Mouse (Mus musculus): Measurements from ENCODE around the gene Ccdc27. TPM values are rescaled to one million over a fixed set of nuclear protein-coding genes. Genes with fewer than 3 reads are reported as not detected.

Gene Ccdc27
- polyA plus RNA-seq, 1 experiment from 2014 or later: not detected

GRCm38 (mm10) chr4:154023754-154024601 lies 18.5 kb downstream of the Ccdc27 start:
- H3K27me3 ChIP-seq (ENCODE audit: low read depth, poor library complexity, severe bottlenecking): peaks cover 52% of the 10 kb centered on the region
- no peak overlapping the region for H3K27ac ChIP-seq
- no peak for DNase-seq (ENCODE audit: low spot score)
- peaks cover 39% of the 10 kb centered on the region for H3K36me3 ChIP-seq
- no peak overlapping the region; the same call in 1 of the 2 replicates for H3K4me3 ChIP-seq
- no peaks in the 10 kb centered on the region for H3K9me3 ChIP-seq (replicated peaks)
- H3K4me1 ChIP-seq: peaks cover 23% of the 10 kb centered on the region
- 22% methylated on average over 8 of the region's 8 CpGs for WGBS

- no peak for DNase-seq (ENCODE audit: low spot score)
- 50% methylated on average over 4 of the region's 4 CpGs for WGBS
- peaks cover 23% of the 10 kb centered on the region for H3K4me1 ChIP-seq
- H3K4me3 ChIP-seq: no peak overlapping the region
- peaks cover 50% of the 10 kb centered on the region for H3K36me3 ChIP-seq
- peaks cover 48% of the 10 kb centered on the region for H3K27me3 ChIP-seq (ENCODE audit: low read depth, poor library complexity, severe bottlenecking)
- H3K27ac ChIP-seq: no peak overlapping the region
- H3K9me3 ChIP-seq (replicated peaks): no peaks in the 10 kb centered on the region
Observed at GRCm38 (mm10) chr4:154022844-154023243, 19.6 kb downstream of the Ccdc27 start.

- no peak overlapping the region for H3K4me3 ChIP-seq
- no peak overlapping the region for H3K27ac ChIP-seq
- H3K9me3 ChIP-seq (replicated peaks): no peaks in the 10 kb centered on the region
- H3K4me1 ChIP-seq: peaks cover 23% of the 10 kb centered on the region
- H3K27me3 ChIP-seq (ENCODE audit: low read depth, poor library complexity, severe bottlenecking): peaks cover 44% of the 10 kb centered on the region
- DNase-seq (ENCODE audit: low spot score): no peak
- 81% methylated on average over 4 of the region's 4 CpGs for WGBS
- peaks cover 54% of the 10 kb centered on the region for H3K36me3 ChIP-seq
Observed at GRCm38 (mm10) chr4:154022407-154022806, 20.1 kb downstream of the Ccdc27 start.

- Histone ChIP-seq H3K36me3 (peaks cover 64% of the 10 kb centered on the region), H3K9me3 (replicated peaks) (no peaks in the 10 kb centered on the region), H3K4me3 (no peak overlapping the region), H3K27ac (no peak overlapping the region), H3K27me3 (ENCODE audit: low read depth, poor library complexity, severe bottlenecking) (peaks cover 34% of the 10 kb centered on the region), H3K4me1 (peaks cover 21% of the 10 kb centered on the region)
- 91% methylated on average over 9 of the region's 9 CpGs for WGBS
- no peak for DNase-seq (ENCODE audit: low spot score)
Observed at GRCm38 (mm10) chr4:154021432-154021831, 21.0 kb downstream of the Ccdc27 start.

- H3K4me3 ChIP-seq: no peak overlapping the region
- DNase-seq (ENCODE audit: low spot score): peak; percentile 46
- H3K4me1 ChIP-seq: peaks cover 8% of the 10 kb centered on the region; the same call in 1 of the 2 replicates
- no peaks in the 10 kb centered on the region for H3K9me3 ChIP-seq (replicated peaks)
- no peak overlapping the region for H3K27ac ChIP-seq
- 77% methylated on average over 7 of the region's 7 CpGs for WGBS
- H3K27me3 ChIP-seq (ENCODE audit: low read depth, poor library complexity, severe bottlenecking): peaks cover 16% of the 10 kb centered on the region
- H3K36me3 ChIP-seq: peaks cover 83% of the 10 kb centered on the region
Observed at GRCm38 (mm10) chr4:154019571-154019970, 22.9 kb downstream of the Ccdc27 start.

- H3K4me3 ChIP-seq: no peak overlapping the region
- H3K27ac ChIP-seq: no peak overlapping the region
- H3K36me3 ChIP-seq: peaks cover 72% of the 10 kb centered on the region
- 92% methylated on average over 11 of the region's 11 CpGs for whole genome bisulfite sequencing
- DNase-seq (ENCODE audit: low spot score): no peak
- H3K4me1 ChIP-seq: peaks cover 22% of the 10 kb centered on the region
- H3K27me3 ChIP-seq (ENCODE audit: low read depth, poor library complexity, severe bottlenecking): no peaks in the 10 kb centered on the region
- no peaks in the 10 kb centered on the region for H3K9me3 ChIP-seq (replicated peaks)
Observed at GRCm38 (mm10) chr4:154015476-154015875, 27.0 kb downstream of the Ccdc27 start.

GRCm38 (mm10) chr4:154012132-154012882 lies 30.2 kb downstream of the Ccdc27 start:
- Histone ChIP-seq H3K27me3 (ENCODE audit: low read depth, poor library complexity, severe bottlenecking) (no peaks in the 10 kb centered on the region), H3K36me3 (peaks cover 40% of the 10 kb centered on the region), H3K4me1 (peaks cover 22% of the 10 kb centered on the region), H3K4me3 (peak overlapping the region; percentile 100), H3K9me3 (replicated peaks) (no peaks in the 10 kb centered on the region), H3K27ac (peak overlapping the region; percentile 92)
- peak; percentile 53 for DNase-seq (ENCODE audit: low spot score)
- 3% methylated on average over 55 of the region's 55 CpGs for WGBS

GRCm38 (mm10) chr4:154011646-154012089 lies 30.8 kb downstream of the Ccdc27 start, which contains the start of gene Lrrc47:
TSS of gene Lrrc47 (plus strand) at chr4:154011731.
- peak; percentile 89 for DNase-seq (ENCODE audit: low spot score)
- Histone ChIP-seq H3K9me3 (replicated peaks) (no peaks in the 10 kb centered on the region), H3K36me3 (peaks cover 40% of the 10 kb centered on the region), H3K4me1 (peaks cover 22% of the 10 kb centered on the region), H3K27ac (peak within 1 kb of the TSS; percentile 92), H3K27me3 (ENCODE audit: low read depth, poor library complexity, severe bottlenecking) (no peaks in the 10 kb centered on the region), H3K4me3 (peak within 1 kb of the TSS; percentile 100)
- 2% methylated on average over 59 of the region's 59 CpGs for WGBS

GRCm38 (mm10) chr4:154010907-154011645 lies 31.4 kb downstream of the Ccdc27 start:
- peaks cover 40% of the 10 kb centered on the region for H3K36me3 ChIP-seq
- H3K9me3 ChIP-seq (replicated peaks): no peaks in the 10 kb centered on the region
- no peak for DNase-seq (ENCODE audit: low spot score)
- peaks cover 22% of the 10 kb centered on the region for H3K4me1 ChIP-seq
- H3K27ac ChIP-seq: peak overlapping the region; percentile 92
- 29% methylated on average over 13 of the region's 13 CpGs for WGBS
- H3K4me3 ChIP-seq: peak overlapping the region; percentile 100
- no peaks in the 10 kb centered on the region for H3K27me3 ChIP-seq (ENCODE audit: low read depth, poor library complexity, severe bottlenecking)

- 89% methylated on average over 4 of the region's 4 CpGs for WGBS
- no peak for DNase-seq (ENCODE audit: low spot score)
- no peak overlapping the region for H3K4me3 ChIP-seq
- H3K27me3 ChIP-seq (ENCODE audit: low read depth, poor library complexity, severe bottlenecking): no peaks in the 10 kb centered on the region
- H3K9me3 ChIP-seq (replicated peaks): no peaks in the 10 kb centered on the region
- H3K27ac ChIP-seq: no peak overlapping the region
- H3K36me3 ChIP-seq: peaks cover 45% of the 10 kb centered on the region
- H3K4me1 ChIP-seq: peaks cover 10% of the 10 kb centered on the region
Observed at GRCm38 (mm10) chr4:154007759-154008158, 34.7 kb downstream of the Ccdc27 start.

GRCm38 (mm10) chr4:154006264-154006663 lies 36.2 kb downstream of the Ccdc27 start:
- Histone ChIP-seq H3K9me3 (replicated peaks) (no peaks in the 10 kb centered on the region), H3K27me3 (ENCODE audit: low read depth, poor library complexity, severe bottlenecking) (no peaks in the 10 kb centered on the region), H3K4me3 (no peak overlapping the region), H3K27ac (no peak overlapping the region), H3K4me1 (no peaks in the 10 kb centered on the region; the same call in none of the 2 replicates), H3K36me3 (peaks cover 56% of the 10 kb centered on the region)
- no peak for DNase-seq (ENCODE audit: low spot score)
- WGBS: 95% methylated on average over 6 of the region's 6 CpGs

- 92% methylated on average over 5 of the region's 5 CpGs for WGBS
- Histone ChIP-seq H3K4me3 (no peak overlapping the region), H3K27ac (no peak overlapping the region), H3K4me1 (no peaks in the 10 kb centered on the region), H3K36me3 (peaks cover 58% of the 10 kb centered on the region), H3K9me3 (replicated peaks) (no peaks in the 10 kb centered on the region), H3K27me3 (ENCODE audit: low read depth, poor library complexity, severe bottlenecking) (no peaks in the 10 kb centered on the region)
- no peak for DNase-seq (ENCODE audit: low spot score)
Observed at GRCm38 (mm10) chr4:154005488-154005887, 37.0 kb downstream of the Ccdc27 start.
